ENCODE assay signal across 21 mouse cellular contexts in genomic region chr5:140219252-140219651, GRCm38 (mm10).
"Had no signal": no experiment of that assay in that cellular context is flagged by ENCODE, and none has a peak within 500 bp of the region (broad histone marks: within the 10 kb centered on the region; RNA-seq: fewer than 3 reads in every experiment).

No protein-coding gene starts in this region.

- ATAC-seq: intestine, embryonic 15.5 days; liver, postnatal 0 days; lung, postnatal 0 days; midbrain, embryonic 13.5 days; midbrain, embryonic 16.5 days had no signal

- H3K9me3 ChIP-seq: intestine, embryonic 15.5 days; kidney, embryonic 15.5 days; limb, embryonic 12.5 days; limb, embryonic 15.5 days; midbrain, embryonic 13.5 days had no signal

- H3K9ac ChIP-seq: intestine, embryonic 15.5 days; kidney, embryonic 15.5 days; limb, embryonic 12.5 days; limb, embryonic 15.5 days; liver, embryonic 14.5 days; liver, postnatal 0 days; lung, embryonic 14.5 days; midbrain, embryonic 13.5 days had no signal

- DNase-seq: kidney, adult 11 months; kidney, adult 8-10 months; kidney, postnatal 10 days; kidney, postnatal 36 days; left cerebral cortex, postnatal 4 days; liver, postnatal 0 days; lung, embryonic 14.5 days; right cerebral cortex, adult 18-20 months; right cerebral cortex, postnatal 25 days had no signal

- H3K4me1 ChIP-seq: intestine, embryonic 15.5 days; limb, embryonic 15.5 days had no signal

- H3K27ac ChIP-seq: intestine, embryonic 15.5 days; kidney, embryonic 15.5 days; limb, embryonic 12.5 days; limb, embryonic 15.5 days; liver, embryonic 14.5 days; macrophage; midbrain, embryonic 13.5 days; stomach, postnatal 0 days had no signal

- H3K36me3 ChIP-seq: intestine, embryonic 15.5 days; kidney, embryonic 15.5 days; limb, embryonic 15.5 days; midbrain, embryonic 13.5 days had no signal

- H3K4me3 ChIP-seq: intestine, embryonic 15.5 days; kidney, embryonic 15.5 days; limb, embryonic 12.5 days; limb, embryonic 15.5 days; midbrain, embryonic 13.5 days; myocyte had no signal

- H3K4me2 ChIP-seq: intestine, embryonic 15.5 days; kidney, embryonic 15.5 days; limb, embryonic 12.5 days; limb, embryonic 15.5 days; liver, embryonic 11.5 days; lung, embryonic 14.5 days; midbrain, embryonic 13.5 days had no signal

- H3K27me3 ChIP-seq: intestine, embryonic 15.5 days; kidney, embryonic 15.5 days; limb, embryonic 12.5 days; limb, embryonic 15.5 days; midbrain, embryonic 13.5 days had no signal
